Mouse (Mus musculus) retina, postnatal 7 days (tissue): ENCODE measurements around the gene Fgd5.
"Not testable (repeated sequence)": the region's sequence is repeated elsewhere in the genome, so short reads cannot be mapped to it uniquely, and the experiment has no call there.

Experiments used
- DNase-seq: peaks from one replicate; pipeline ENCODE4 v3.0.0-alpha.2; 2012; ENCODE audit warnings: low read depth, low spot score

Fgd5 gene

GRCm38 (mm10) chr6:91978371-91979300 lies at the start of gene Fgd5:
TSS of gene Fgd5 (plus strand) at chr6:91978878.
- peak; percentile 3 for DNase-seq

- DNase-seq, result no peak
Observed at GRCm38 (mm10) chr6:91931231-91931630, 47.4 kb upstream of the Fgd5 start.

- DNase-seq, result no peak
Observed at GRCm38 (mm10) chr6:91938491-91938890, 40.2 kb upstream of the Fgd5 start.

- DNase-seq, result no peak
Observed at GRCm38 (mm10) chr6:91948426-91948825, 30.3 kb upstream of the Fgd5 start.

- not testable (repeated sequence) for DNase-seq
Observed at GRCm38 (mm10) chr6:91958015-91958414, 20.7 kb upstream of the Fgd5 start.

GRCm38 (mm10) chr6:91960028-91960811 lies 18.5 kb upstream of the Fgd5 start:
- DNase-seq, result no peak

- no peak for DNase-seq
Observed at GRCm38 (mm10) chr6:91963429-91963828, 15.2 kb upstream of the Fgd5 start.

- no peak for DNase-seq
Observed at GRCm38 (mm10) chr6:91965060-91965459, 13.6 kb upstream of the Fgd5 start.

- DNase-seq, result no peak
Observed at GRCm38 (mm10) chr6:91966006-91966405, 12.7 kb upstream of the Fgd5 start.

GRCm38 (mm10) chr6:91972201-91972646 lies 6.5 kb upstream of the Fgd5 start:
- no peak for DNase-seq

GRCm38 (mm10) chr6:91973972-91974371 lies 4.7 kb upstream of the Fgd5 start:
- DNase-seq, result no peak

GRCm38 (mm10) chr6:91979301-91979996 lies 771 bp downstream of the Fgd5 start:
- no peak for DNase-seq

GRCm38 (mm10) chr6:91980011-91980410 lies 1.3 kb downstream of the Fgd5 start:
- DNase-seq, result no peak

GRCm38 (mm10) chr6:91990101-91990500 lies 11.4 kb downstream of the Fgd5 start:
- DNase-seq, result no peak

- DNase-seq, result no peak
Observed at GRCm38 (mm10) chr6:91992823-91993222, 14.1 kb downstream of the Fgd5 start.

GRCm38 (mm10) chr6:91993795-91994505 lies 15.3 kb downstream of the Fgd5 start:
- DNase-seq, result no peak

- no peak for DNase-seq
Observed at GRCm38 (mm10) chr6:91996072-91996471, 17.4 kb downstream of the Fgd5 start.

- DNase-seq, result no peak
Observed at GRCm38 (mm10) chr6:92002558-92003285, 24.0 kb downstream of the Fgd5 start.

GRCm38 (mm10) chr6:92003646-92004045 lies 25.0 kb downstream of the Fgd5 start:
- DNase-seq, result no peak

- DNase-seq, result no peak
Observed at GRCm38 (mm10) chr6:92004137-92004805, 25.6 kb downstream of the Fgd5 start.
